ENCODE assay signal across 25 mouse cellular contexts in the genomic region with DNA sequence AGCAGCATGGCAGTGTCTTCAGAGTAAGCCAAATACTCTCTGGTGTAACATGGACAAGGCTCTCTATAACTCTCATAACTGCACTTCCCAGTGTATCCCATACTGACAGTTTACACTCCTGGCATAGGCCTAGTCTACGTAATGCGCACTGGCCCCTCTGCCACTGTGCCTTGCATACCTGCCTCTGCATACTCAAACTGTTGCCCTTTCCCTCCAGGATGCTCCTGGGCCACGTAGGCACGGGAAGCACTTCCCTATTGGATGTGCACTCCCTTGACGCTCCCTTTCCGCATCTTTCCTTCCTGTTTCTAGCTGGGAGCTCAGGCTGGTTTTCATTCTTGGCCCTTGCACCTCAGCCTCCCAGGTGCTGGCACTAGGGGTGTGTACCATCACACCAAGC.
"Had no signal": no experiment of that assay in that cellular context is flagged by ENCODE, and none has a peak within 500 bp of the region (broad histone marks: within the 10 kb centered on the region; RNA-seq: fewer than 3 reads in every experiment).

No protein-coding gene starts in this region.

- ATAC-seq: hindbrain, embryonic 16.5 days; inflammation-experienced regulatory T-cells, adult 6 months; intestine, embryonic 15.5 days; intestine, postnatal 0 days had no signal

- H3K4me2 ChIP-seq: heart, embryonic 12.5 days; hindbrain, embryonic 12.5 days; hindbrain, embryonic 14.5 days; intestine, embryonic 15.5 days; limb, embryonic 13.5 days; limb, embryonic 15.5 days; liver, embryonic 11.5 days had no signal

- DNase-seq: gastrocnemius, adult 2 months; gastrocnemius, postnatal 10 days; gastrocnemius, postnatal 25 days; heart, postnatal 10 days; heart, postnatal 4 days; kidney, adult 18-20 months; kidney, adult 8-10 months; kidney, postnatal 10 days; kidney, postnatal 25 days; kidney, postnatal 4 days; layer of hippocampus, postnatal 36 days; left cerebral cortex, postnatal 4 days had no signal

- H3K27me3 ChIP-seq: heart, embryonic 12.5 days; hindbrain, embryonic 12.5 days; intestine, embryonic 15.5 days; limb, embryonic 13.5 days; limb, embryonic 15.5 days had no signal

- H3K4me1 ChIP-seq: heart, embryonic 10.5 days; heart, embryonic 12.5 days; hindbrain, embryonic 10.5 days; hindbrain, embryonic 12.5 days; intestine, embryonic 15.5 days; limb, embryonic 13.5 days; limb, embryonic 15.5 days had no signal

- H3K4me3 ChIP-seq: gastrocnemius, adult 2 months; heart, embryonic 10.5 days; heart, embryonic 12.5 days; hindbrain, embryonic 10.5 days; hindbrain, embryonic 12.5 days; intestine, embryonic 15.5 days; layer of hippocampus, adult 2 months; limb, embryonic 13.5 days; limb, embryonic 15.5 days had no signal

- H3K9me3 ChIP-seq: heart, embryonic 10.5 days; heart, embryonic 12.5 days; hindbrain, embryonic 10.5 days; hindbrain, embryonic 12.5 days; intestine, embryonic 15.5 days; limb, embryonic 13.5 days; limb, embryonic 15.5 days had no signal
